Mouse (Mus musculus): ENCODE results near the gene 6030445D17Rik.

- TF ChIP-seq CTCF (IDR thresholded peaks at IDR 0.05; ENCODE audit: control insufficient read depth, insufficient read depth, low read length) (no peak), POLR2A (IDR thresholded peaks at IDR 0.05; ENCODE audit: borderline replicate concordance, control insufficient read depth, low read depth, low read length) (no peak)
These were observed 3.8 kb upstream of the 6030445D17Rik start for GRCm38 (mm10) chr4:136458276-136458675.

All from bone marrow, adult 2 months (tissue).